Mouse (Mus musculus) ES-Bruce4 (cell line): ENCODE measurements around the gene Pde7b.

Experiments
- CTCF ChIP-seq: IDR thresholded peaks from one replicate; pipeline ENCODE4 v1.8.1; 2011; ENCODE audit warnings: low read depth, low read length
- EP300 ChIP-seq: IDR thresholded peaks from 2 replicates; pipeline ENCODE4 v1.6.1; 2011; ENCODE audit warnings: low read depth, low read length; ENCODE audit not compliant: insufficient read depth
- POLR2A ChIP-seq: IDR thresholded peaks from one replicate; pipeline ENCODE4 v1.8.1; 2011; ENCODE audit warnings: low read length; ENCODE audit not compliant: insufficient read depth

- TF ChIP-seq CTCF (no peak), EP300 (no peak), POLR2A (no peak)
Measured at GRCm38 (mm10) chr10:20636381-20636780, 88.5 kb downstream of the Pde7b start.
